Mouse (Mus musculus) embryo, embryonic 10 days (tissue): ENCODE results near the gene Dab2.
A peak's percentile ranks its signal among the peaks of the same experiment; 100 is the strongest.

ENCODE experiments used
- DNase-seq: peaks from one replicate; pipeline ENCODE4 v3.0.0-alpha.2; 2015; ENCODE audit warnings: low spot score

Dab2 gene

DNA sequence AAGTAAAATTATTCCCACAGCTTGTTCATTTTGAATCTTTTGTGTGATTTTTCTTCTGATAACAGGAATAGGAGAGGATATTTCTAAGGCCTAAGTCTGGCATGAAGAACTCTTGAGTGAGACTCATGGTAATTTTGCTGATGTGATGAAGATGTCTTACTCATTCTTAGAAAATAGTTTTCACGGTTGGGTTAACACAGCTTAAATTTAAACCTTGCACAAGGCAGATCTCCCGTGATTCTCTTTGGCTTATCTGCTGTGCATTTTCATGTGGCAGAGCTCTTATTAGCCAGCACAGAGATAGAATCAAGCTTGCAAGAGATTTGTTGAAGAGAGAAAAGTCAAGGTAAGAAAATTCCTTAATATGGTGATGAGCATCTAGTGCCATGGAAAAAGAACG lies at the start of gene Dab2:
TSS of gene Dab2 (plus strand) at position 235 of the 400 bp plus-strand sequence.
- DNase-seq, result no peak

DNA sequence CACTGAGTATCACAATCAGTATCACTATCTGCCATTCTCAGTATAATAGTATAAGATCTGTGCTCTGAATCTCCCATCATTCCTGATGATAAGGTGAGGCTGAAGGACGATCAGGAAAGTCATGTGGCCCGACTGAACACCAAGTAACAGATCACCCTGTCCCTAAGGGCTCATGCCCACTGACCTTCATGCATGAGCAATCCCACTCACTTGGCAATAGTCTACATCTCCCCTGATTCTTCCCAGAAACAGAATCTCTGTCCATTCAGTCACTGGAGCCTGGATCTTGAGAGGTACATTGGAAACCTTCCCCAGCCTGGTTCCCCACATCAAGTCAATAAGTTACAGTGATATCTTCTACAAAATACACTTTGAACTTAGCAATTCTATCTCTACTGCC lies 46.1 kb upstream of the Dab2 start:
- no peak for DNase-seq

DNA sequence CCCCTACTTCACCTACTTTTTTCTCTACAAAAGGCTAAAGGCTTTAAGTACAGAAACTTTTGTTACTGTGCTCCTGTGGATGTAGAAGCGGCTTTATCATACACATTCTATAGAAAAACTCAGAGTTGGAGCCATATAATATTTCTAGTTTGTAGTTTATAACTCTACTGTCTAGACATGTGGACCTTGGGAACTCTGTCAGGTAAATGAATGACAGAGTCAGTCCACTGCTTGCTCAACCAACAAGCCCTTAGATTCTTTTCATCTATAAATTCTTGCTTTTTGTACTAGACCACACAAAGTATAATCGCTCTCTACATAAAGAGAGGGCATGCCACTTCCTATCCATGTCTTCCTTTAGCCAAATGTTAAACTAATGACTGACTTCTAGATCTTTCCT lies 45.2 kb upstream of the Dab2 start:
- DNase-seq, result no peak

DNA sequence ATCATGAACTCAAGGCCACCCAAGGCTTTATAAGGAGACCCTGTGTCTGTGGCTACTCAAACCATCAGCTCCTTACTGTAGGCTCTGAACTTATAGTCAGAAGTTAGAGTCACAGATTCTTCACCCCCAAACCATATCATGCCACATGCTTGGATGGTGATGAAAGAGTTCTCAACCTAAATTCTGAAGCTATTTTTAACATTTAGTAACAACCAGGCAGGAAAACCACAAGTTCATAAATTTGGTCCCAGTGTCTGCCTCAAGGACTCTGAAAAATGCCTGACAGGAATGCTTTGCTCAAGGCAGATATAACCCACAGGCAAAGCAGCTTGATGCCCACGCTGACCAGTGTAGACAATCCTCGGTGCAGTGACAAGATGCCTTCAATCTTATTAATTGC lies 42.5 kb upstream of the Dab2 start:
- no peak for DNase-seq

DNA sequence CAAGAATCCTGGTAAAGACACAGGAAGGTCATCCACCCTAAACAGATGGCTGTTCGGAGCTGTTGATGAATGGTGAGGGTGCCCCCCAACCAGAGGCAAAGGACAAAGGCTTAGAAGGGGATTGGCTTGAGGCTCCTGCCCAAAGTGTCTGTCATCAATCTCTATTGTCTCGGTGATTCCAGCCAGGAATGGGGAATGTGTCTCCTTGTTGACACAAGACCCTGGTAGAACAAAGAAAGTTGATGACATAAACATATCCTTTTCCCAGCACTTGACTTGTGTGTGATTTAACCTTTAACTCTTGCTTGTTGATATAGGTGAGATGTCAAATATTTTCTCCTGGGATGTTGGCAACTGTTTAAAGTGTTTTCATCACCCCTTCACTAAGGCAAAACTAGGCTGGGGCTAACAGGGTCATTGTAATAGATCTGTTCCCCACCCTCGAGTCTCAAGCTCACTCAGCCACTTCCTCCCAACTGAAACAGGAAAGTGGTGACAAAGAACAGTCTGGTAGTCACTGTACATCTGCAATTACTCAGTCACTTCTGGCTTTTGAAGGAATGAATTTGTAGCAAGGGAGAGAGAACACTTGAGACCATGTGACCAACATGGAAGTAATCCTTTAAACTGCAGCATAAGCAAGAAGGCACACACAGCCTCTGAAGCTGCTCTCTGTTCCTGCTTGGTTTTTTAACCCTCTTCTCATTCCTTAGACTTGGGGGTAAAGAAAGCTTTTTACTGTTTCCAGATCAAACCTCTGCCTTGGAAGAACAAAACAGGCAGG lies 39.4 kb upstream of the Dab2 start:
- DNase-seq, result peak; percentile 72

DNA sequence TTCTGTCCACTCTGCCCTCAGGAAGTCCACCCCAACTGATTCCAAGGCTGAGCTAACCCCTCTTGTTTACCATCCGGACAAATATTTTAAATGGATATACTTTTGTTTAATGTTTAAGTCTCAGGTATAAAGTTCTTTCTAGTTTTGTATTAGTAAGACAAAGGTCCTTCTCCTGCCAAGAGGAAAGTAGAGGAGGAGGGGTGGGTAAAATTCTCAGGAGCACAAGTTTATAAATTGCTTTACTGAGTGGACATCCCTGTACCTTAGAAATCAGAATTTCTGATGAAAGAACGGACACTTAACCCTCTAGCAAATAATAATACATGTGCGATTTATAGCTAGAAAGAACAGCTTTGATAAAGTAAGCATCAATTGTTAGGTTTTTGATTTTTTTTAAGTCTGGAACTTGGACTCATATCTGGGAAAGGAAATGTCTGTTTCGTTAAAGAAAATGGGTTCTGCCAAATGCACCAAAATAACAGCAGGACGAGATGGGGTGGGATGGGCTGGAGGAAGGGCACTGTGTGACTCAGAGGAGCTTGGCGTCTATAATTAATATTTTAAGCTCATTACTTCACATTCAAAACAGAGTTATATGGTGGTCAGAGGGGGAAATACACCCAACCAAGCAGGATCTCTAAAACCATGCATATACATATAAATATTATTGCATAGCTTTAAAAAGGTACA lies 38.7 kb upstream of the Dab2 start:
- DNase-seq, result no peak

DNA sequence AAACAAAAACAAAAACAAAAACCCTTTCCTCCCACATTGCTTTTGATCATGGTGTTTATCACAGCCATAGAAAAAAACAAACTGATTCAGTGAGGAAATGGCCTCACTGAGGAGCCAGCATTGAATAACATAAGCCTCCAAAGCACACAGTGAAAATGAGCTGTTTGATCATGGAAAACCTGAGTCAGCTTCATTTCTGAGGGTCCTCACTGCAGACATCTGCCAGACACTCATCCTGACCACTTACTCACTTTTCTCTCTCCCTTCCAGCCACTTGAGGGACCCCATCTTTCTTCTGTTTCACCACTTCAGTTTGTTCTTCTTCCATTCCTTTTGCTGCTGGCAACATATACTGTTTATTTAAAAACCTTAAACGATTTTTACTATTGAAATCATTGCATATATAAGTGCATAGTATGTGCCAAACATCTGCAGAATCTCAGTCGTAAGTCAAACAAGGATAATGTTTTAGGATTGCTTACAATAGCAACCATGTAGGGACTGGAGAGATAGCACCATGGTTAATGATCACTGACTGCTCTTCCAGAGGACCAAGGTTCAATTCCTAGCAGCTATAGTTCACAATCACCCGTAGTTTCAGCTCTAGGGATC lies 32.3 kb upstream of the Dab2 start:
- no peak for DNase-seq

DNA sequence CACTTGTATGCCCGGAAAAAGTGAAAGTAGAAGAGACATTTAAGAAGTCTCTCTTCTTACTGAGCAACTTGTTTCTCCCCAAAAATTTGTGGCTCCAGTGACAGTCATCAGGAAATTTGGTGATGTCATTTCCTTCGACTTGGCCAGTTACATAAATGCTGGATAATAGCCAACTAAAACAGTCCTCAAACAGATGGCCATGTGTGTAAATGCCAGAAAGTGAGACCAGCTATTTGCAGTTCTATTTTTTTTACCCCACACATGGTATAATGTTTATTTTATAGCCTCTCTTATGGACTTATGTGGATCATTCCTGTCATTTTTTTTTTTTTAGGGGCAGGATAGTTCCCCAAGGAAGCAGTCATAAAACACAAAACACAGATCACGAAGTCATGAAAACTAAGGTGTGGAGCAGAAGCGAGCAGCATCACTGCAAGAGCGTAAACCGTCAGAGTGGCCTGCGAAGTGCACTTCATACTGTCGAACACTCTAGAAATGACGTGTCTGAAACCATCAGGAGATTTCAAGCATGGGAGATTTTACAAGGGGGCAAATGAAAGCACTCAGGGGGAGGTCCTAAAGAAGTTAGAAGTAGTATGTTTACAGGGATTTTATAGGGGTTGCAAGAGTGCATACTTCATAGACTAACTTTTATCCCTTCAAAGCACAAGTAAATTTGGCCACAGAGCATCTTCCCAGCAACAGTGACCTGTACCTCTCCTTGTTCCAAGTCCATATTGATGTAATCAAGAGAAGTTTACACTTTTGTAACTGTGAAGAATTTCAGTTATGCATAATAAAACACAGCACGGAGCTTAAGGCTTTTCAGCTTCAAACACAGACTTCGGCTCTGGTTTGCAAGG lies 20.8 kb upstream of the Dab2 start:
- no peak for DNase-seq

DNA sequence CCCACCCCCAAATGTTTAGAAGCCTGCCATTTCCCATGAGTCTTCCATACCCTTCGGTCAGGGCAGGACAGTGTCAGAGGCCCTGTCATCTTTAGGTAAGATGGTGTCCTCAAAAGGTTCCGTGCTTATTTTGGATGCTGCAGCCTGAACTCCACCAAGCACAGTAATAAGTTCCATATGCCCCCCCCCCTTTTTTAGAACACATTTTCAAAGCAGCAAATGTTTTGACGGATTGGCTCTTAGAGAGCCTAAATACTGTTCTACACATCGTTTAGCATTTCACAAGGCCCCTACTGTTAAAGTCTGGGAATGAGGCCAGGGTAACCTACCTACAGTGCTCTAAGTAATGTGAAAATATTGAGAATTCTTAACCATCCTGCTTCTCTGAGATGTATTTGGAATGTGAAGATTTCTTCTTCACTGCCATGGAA lies 19.6 kb upstream of the Dab2 start:
- DNase-seq, result peak; percentile 6

DNA sequence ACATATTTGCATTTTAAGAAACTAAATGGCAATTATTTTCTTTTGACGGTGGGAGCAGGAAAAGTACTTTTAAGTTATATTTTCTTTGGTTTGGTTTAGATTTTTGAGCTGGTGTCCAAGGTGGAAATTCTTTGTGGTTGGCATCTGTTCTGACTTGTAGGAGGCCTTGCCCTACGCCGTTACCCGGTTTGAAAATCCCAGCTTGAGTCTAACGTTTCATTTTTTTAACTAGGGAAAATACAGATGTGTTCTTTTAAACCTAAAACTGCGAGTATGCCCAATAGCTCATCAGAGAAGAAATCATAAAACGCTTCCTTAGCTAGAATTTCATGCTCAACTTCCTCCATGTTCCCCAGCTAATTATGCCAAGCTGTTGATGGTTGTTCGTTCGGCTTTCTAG lies 16.3 kb upstream of the Dab2 start:
- no peak for DNase-seq

DNA sequence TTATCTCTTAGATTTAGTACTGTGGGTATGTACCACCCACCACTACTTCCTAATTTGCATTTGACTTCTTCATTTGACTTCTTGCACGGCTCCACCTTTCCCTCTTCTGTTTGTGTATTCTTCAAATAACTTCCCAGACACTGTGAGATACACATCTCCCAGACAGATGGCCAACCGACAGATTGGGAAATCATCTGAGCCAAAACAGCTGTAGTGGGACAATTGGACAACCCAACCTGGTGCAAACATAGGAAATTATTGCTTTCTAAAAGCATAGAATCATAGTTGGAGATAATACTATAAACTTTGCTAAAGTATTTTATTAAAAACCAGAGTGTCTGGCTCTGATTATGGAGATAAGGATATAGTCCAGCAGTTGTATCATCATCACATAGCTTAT lies 3.5 kb upstream of the Dab2 start:
- no peak for DNase-seq

DNA sequence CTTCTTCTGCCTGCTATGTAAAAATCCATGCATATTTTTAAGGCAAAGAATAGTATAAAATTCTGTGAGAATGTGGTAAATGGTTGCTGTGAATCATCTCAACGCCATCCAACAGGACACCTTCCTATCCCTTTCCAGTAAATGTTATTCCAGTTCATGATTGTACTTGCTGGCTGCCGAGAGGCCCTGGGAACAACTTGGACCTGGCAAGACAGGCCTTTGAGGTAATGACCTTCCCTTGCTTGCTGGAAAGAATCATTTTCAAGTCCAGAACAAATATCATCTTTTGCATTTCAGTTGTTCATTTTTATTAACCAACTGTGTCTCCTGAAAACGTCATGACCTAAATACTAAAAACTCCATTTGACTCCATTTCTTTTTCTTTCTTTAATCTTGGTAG lies 862 bp upstream of the Dab2 start:
- DNase-seq, result no peak

DNA sequence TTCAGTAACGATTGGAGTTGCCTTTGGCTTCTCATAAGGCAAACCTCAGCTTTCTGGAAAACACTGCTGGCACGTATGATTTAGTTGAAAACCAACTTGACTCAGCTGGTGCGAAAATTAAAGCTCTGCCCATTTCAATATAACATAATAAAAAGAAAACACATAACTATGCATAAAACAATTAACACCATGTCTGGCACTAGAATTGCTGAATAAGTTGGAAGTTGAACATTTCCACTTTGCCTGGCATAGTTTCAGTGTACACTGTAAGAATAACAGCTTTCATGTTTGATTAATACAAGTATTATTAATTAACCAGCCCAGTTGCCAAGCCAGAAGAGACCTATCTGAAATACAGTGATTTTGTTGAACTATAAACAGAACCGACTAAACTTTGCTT lies 2.6 kb downstream of the Dab2 start:
- no peak for DNase-seq

DNA sequence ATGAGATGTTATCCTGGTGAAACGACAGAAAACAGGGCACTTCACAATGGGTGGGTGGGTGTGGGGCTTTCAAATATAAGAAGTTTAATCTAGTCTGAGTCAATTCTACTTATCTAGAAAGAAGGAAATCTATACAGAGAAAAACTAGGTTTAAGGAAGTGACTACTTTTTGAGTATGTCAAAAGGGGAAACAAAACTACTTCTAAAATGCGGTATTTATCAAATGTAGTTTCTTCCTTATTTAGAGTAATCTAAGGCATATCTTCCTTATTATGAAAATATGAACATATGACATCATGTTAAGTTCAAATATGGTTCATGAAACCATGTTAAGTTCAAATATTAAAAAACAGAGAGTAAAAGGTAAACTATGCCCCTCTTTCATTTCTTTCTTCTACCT lies 4.2 kb downstream of the Dab2 start:
- no peak for DNase-seq

DNA sequence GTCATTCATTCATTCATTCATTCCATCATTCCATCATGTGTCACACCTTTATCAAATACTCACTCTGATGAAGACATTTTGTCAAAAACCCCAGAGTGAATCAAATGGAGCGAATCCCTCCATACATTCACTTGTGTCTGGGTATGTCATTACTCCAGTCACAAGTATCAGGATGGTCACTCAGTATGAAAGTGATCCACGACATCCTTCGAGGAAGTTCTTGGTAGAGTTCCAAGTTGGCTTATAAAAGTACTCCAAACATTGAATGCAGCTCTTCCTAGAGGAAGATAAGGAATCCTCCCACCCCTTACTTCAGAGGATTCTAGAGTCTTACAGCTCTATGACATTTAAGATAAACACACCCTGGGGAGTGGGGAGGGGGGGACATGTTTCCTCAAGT lies 10.0 kb downstream of the Dab2 start:
- no peak for DNase-seq

DNA sequence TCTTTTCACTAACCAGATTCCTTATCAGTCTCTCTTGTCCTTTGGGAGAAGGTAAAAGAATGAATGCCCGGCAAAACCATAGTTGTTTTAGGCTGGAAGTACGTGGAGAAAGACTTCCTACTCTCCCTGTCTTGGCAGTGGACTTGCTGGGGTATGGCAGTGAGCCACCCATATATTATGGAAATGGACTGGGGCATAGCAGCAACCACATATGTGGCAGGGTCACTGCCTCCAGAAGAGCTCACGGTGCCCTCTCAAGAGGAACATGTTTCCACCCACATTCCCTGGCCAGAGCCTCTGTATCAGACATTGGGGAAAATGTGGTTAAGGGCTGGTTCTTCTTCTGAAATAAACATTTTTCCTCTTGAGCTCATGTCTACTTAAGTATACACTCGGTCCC lies 10.8 kb downstream of the Dab2 start:
- DNase-seq, result no peak

DNA sequence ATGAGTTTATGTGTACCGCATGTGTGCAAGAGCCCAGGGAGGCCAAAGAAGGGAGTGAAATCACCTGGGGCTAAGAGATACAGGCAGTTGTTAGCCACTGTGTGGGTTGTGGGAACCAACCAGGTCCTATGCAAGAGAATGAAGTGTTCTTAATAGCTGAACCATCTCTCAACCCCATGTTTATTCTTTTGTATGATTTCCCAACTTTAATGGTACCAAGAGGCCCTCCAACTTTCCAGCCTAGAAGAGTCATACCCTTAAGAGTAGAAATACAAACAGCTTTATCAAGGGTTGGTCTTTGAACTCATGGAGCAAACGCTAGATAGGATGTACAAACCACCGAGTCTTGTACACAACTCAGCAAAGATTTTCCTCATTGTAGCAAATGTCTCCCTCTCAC lies 12.8 kb downstream of the Dab2 start:
- DNase-seq, result no peak

DNA sequence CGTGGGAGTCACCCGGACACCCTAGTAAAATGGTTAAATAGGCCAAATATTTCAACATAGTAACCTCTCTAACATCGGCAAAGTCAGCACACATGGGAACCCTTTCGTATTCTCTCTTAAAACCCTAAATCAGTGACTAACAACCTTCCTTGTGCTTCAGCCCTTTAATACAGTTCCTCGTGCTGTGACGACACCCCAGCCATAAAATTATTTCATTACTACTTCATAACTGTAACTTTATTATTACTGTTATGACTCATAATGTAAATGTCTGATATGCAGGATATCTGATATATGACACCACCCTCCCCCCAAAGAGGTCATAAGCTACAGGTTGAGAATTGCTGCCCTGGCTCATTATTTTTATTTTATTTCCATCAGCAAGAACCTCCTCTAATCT lies 19.8 kb downstream of the Dab2 start:
- no peak for DNase-seq

DNA sequence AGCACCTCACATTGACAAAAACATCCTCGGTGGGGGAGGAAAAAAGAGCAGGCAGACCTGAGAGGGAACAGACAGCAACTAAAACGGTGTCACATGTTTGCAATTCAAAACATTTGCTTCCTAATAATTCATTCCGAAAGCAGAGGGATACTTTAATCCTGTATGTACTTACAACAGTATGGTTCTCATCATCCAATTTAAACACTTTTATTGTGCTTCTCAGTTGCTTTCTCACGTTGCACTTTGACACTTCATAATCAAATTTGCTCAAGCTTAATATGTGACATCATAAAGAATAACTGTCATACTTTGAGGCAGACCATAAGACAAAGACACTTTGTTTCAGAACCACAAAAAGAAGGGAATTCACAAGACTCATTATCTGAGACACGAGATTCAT lies 20.9 kb downstream of the Dab2 start:
- no peak for DNase-seq

DNA sequence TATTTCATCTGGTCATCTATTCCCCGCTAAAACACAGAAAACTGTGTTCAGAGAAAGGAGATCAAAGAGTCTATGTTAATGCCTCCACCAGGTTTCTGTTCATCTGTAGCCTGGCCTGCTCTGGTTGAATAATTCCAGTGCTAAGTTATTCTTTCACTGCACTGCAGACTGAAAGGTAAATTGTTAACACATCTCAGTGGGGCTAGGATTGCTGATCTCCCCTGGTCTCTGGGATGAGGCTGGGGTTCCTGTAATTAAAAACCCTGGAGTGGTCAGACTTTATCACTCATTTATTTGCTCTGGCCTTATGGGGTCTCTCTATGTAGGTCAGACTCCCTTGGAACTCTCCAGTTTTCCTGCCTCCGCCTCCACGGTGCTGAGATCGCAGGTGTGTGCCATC lies 21.7 kb downstream of the Dab2 start:
- no peak for DNase-seq

DNA sequence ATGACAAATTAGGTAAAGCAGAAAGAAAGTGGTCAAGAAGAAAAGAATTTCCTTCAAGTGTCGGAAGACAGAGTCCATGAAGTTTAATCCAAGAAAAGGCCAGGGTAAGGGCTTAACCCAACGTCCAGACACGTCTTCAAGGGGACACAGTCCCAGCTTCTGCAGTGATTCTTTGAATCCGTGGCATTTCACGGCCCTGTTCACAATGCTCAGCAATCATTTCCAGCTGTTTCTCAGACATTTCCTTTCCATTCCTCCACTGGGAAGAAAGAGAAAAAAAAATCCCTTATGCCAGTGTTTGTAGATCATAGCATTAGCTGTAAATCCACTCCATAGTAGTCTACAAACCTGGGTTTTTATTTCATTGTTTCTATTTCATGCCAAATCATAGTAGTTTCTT lies 22.7 kb downstream of the Dab2 start:
- DNase-seq, result peak; percentile 28

DNA sequence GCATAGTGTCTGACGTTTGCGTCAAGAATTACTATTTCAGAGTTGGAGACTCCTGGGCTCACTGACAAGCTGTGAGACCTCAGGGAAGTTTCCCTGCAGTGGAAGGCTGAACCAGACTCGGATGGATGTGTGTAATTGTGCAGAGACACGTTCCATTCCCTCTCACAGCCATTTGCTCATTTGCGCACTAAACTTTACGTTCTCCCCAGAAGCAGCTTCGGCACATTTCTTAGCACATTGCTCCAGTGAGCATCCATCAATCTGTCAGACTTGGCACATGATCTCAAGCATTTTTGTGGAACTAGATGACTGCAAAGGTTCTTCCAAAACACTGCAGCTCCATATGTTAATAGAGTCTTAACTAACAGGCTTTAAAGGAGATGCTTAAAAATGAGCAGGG lies 24.0 kb downstream of the Dab2 start:
- DNase-seq, result no peak

DNA sequence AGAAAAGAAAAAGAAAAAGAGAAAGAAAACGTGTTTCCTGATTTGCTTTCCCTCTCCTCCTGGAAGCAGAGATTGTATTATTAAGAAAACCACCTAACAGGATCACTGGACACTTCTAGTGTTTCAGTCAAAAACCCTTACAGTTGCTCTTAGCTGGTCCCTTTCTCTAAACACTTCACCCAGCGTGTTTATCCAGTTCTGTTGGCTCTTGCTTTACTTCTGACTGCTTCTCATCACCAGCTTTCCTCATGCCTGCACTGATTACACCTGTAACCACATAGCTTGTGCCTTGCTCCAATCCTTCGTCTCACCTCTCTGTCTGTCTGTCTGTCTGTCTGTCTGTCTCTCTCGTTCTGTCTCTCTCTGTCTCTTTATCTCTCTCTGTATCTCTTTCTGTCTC lies 25.9 kb downstream of the Dab2 start:
- no peak for DNase-seq
